10 mouse cellular contexts compared by ENCODE assay signal in the genomic region with DNA sequence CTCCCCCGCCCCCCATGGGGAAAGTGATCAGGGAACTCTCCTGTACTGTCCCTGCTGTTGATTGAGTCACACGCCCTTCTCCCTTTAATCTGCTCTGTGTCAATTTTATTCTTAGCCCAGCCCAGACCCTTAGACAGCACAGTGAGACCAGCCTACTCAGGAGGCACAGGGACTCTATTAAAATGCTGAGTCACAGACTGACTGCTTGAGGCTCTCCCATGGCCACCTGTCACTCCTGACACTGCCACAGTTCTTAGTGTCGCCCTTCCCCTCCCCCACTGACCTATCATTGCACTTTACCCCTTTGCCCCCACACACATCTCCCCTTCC. TPM values are rescaled to one million over a fixed set of nuclear protein-coding genes. Genes with fewer than 3 reads are reported as not detected.
DNase-seq lines count a peak whose midpoint lies in the region; ATAC-seq lines count a peak whose summit lies in the region.
"Had no signal": no experiment of that assay in that cellular context is flagged by ENCODE, and none has a peak within 500 bp of the region (broad histone marks: within the 10 kb centered on the region; RNA-seq: fewer than 3 reads in every experiment).

No protein-coding gene starts in this region.

- no peak for ATAC-seq in hindbrain, embryonic 11.5 days (ENCODE audit: low FRiP score)
- ATAC-seq in hindbrain, embryonic 16.5 days: no peak
- ATAC-seq in megakaryocyte-erythroid progenitor cell, adult 5-6 weeks (replicated peaks; ENCODE audit: low FRiP score, low TSS enrichment, poor library complexity, severe bottlenecking): peak; percentile 69
- ATAC-seq in frontal cortex, adult (ENCODE audit: low TSS enrichment): no peak

- no peaks in the 10 kb centered on the region for H3K27me3 ChIP-seq in hindbrain, embryonic 11.5 days (ENCODE audit: control insufficient read depth, insufficient read depth, low read length)
- no peaks in the 10 kb centered on the region for H3K27me3 ChIP-seq in hindbrain, embryonic 16.5 days (replicated peaks; ENCODE audit: control insufficient read depth, insufficient read depth, low read length)

- H3K27ac ChIP-seq in hindbrain, embryonic 11.5 days (ENCODE audit: low read depth, low read length): no peak overlapping the region
- H3K27ac ChIP-seq in hindbrain, embryonic 16.5 days (ENCODE audit: low read depth, low read length): no peak overlapping the region
- H3K27ac ChIP-seq: hindbrain, embryonic 12.5 days had no signal

- intact Hi-C loops in left cerebral cortex, postnatal 14 days (cut with DNase I): no loop called here

- no peaks in the 10 kb centered on the region for H3K36me3 ChIP-seq in hindbrain, embryonic 11.5 days (ENCODE audit: control insufficient read depth, insufficient read depth, low read length)
- H3K36me3 ChIP-seq in hindbrain, embryonic 16.5 days (ENCODE audit: control insufficient read depth, insufficient read depth, low read length): no peaks in the 10 kb centered on the region
- H3K36me3 ChIP-seq: hindbrain, embryonic 12.5 days had no signal

- H3K4me3 ChIP-seq in hindbrain, embryonic 11.5 days (ENCODE audit: low read depth, low read length): no peak overlapping the region
- no peak overlapping the region for H3K4me3 ChIP-seq in hindbrain, embryonic 16.5 days (ENCODE audit: low read length)
- H3K4me3 ChIP-seq: hindbrain, embryonic 12.5 days had no signal

- peaks cover 5% of the 10 kb centered on the region for H3K4me1 ChIP-seq in hindbrain, embryonic 11.5 days (replicated peaks; ENCODE audit: control insufficient read depth, insufficient read depth, low read length)
- H3K4me1 ChIP-seq in hindbrain, embryonic 16.5 days (ENCODE audit: control insufficient read depth, insufficient read depth, low read depth, low read length): peaks cover 9% of the 10 kb centered on the region

- WGBS in hindbrain, embryonic 11.5 days: 37% methylated on average over 3 of the region's 3 CpGs
- WGBS in hindbrain, embryonic 16.5 days: 36% methylated on average over 3 of the region's 3 CpGs

- DNase-seq in hindbrain, embryonic 11.5 days (ENCODE audit: low spot score): peak; percentile 28
- DNase-seq in A20 (ENCODE audit: low read depth, low spot score) (peak; percentile 56), MN1 (ENCODE audit: low spot score) (peak; percentile 58)
- no peak for DNase-seq in left cerebral cortex, postnatal 14 days (ENCODE audit: low spot score in 2 of 2)
- DNase-seq in gastrocnemius, adult 18-20 months (ENCODE audit: low spot score): no peak

- no peak overlapping the region for H3K9ac ChIP-seq in hindbrain, embryonic 11.5 days (ENCODE audit: low read depth, low read length)
- H3K9ac ChIP-seq in hindbrain, embryonic 16.5 days (ENCODE audit: low read depth, low read length): no peak overlapping the region
- H3K9ac ChIP-seq: hindbrain, embryonic 12.5 days had no signal

- no peaks in the 10 kb centered on the region for H3K9me3 ChIP-seq in hindbrain, embryonic 11.5 days (ENCODE audit: control insufficient read depth, low read length)
- H3K9me3 ChIP-seq in hindbrain, embryonic 16.5 days (ENCODE audit: control insufficient read depth, low read length): peaks cover 14% of the 10 kb centered on the region
- H3K9me3 ChIP-seq: hindbrain, embryonic 12.5 days had no signal

- no peak overlapping the region for H3K4me2 ChIP-seq in hindbrain, embryonic 11.5 days (replicated peaks; ENCODE audit: low read depth, low read length)
- no peak overlapping the region for H3K4me2 ChIP-seq in hindbrain, embryonic 16.5 days (ENCODE audit: low read length)
- H3K4me2 ChIP-seq: hindbrain, embryonic 12.5 days had no signal

RNA-seq across cellular contexts. Expression of a gene that starts 3.8 kb away (rescaled TPM):
- polyA plus RNA-seq in hindbrain, embryonic 11.5 days (2014; fragmentation: Nextera tagmentation; extraction: Ambion mirVana): 0.10 and 0.22 TPM in 2 replicates
- 0.95 and 1.1 TPM in 2 replicates for polyA plus RNA-seq in hindbrain, embryonic 16.5 days (2015; fragmentation: Nextera tagmentation; extraction: Ambion mirVana)
- total RNA-seq in megakaryocyte-erythroid progenitor cell, adult 5-6 weeks (2014; fragmentation: Nextera tagmentation): not detected in 2 replicates
- total RNA-seq in megakaryocyte-erythroid progenitor cell, adult 5-6 weeks (2017): not detected in 2 replicates
- 10 to 100 TPM; 16.7 to 20.6 TPM for total RNA-seq in left cerebral cortex, postnatal 14 days (2021)
- total RNA-seq in gastrocnemius, adult 18-20 months (2021): not detected
- polyA plus RNA-seq: forebrain, embryonic 11.5 days had no signal

RNA-seq across cellular contexts. Expression of a gene that starts 17.1 kb away (rescaled TPM):
- 11.8 and 12.4 TPM in 2 replicates for polyA plus RNA-seq in hindbrain, embryonic 11.5 days (2014; fragmentation: Nextera tagmentation; extraction: Ambion mirVana)
- 9.9 and 11.6 TPM in 2 replicates for polyA plus RNA-seq in hindbrain, embryonic 16.5 days (2015; fragmentation: Nextera tagmentation; extraction: Ambion mirVana)
- total RNA-seq in megakaryocyte-erythroid progenitor cell, adult 5-6 weeks (2014; fragmentation: Nextera tagmentation): 3.1 and 6.9 TPM in 2 replicates
- 0.14 and 1.7 TPM in 2 replicates for total RNA-seq in megakaryocyte-erythroid progenitor cell, adult 5-6 weeks (2017)
- 1 to 10 TPM; 7.7 to 9.0 TPM for total RNA-seq in left cerebral cortex, postnatal 14 days (2021)
- 1 to 10 TPM; 1.0 to 2.4 TPM for total RNA-seq in gastrocnemius, adult 18-20 months (2021)

RNA-seq across cellular contexts. Expression of a gene that starts 24.3 kb away (rescaled TPM):
- 6.4 and 7.6 TPM in 2 replicates for polyA plus RNA-seq in hindbrain, embryonic 11.5 days (2014; fragmentation: Nextera tagmentation; extraction: Ambion mirVana)
- 4.0 and 5.7 TPM in 2 replicates for polyA plus RNA-seq in hindbrain, embryonic 16.5 days (2015; fragmentation: Nextera tagmentation; extraction: Ambion mirVana)
- total RNA-seq in megakaryocyte-erythroid progenitor cell, adult 5-6 weeks (2014; fragmentation: Nextera tagmentation): 134 and 169 TPM in 2 replicates
- 33.0 and 80.9 TPM in 2 replicates for total RNA-seq in megakaryocyte-erythroid progenitor cell, adult 5-6 weeks (2017)
- total RNA-seq in left cerebral cortex, postnatal 14 days (2021): 1 to 10 TPM; 2.3 to 4.6 TPM
- 1 to 10 TPM in 1 of 2 experiments, under 1 TPM in 1; 0.96 to 1.8 TPM for total RNA-seq in gastrocnemius, adult 18-20 months (2021)

RNA-seq across cellular contexts. Expression of a gene that starts 48.5 kb away (rescaled TPM):
- 2.1 and 4.4 TPM in 2 replicates for polyA plus RNA-seq in hindbrain, embryonic 11.5 days (2014; fragmentation: Nextera tagmentation; extraction: Ambion mirVana)
- polyA plus RNA-seq in hindbrain, embryonic 16.5 days (2015; fragmentation: Nextera tagmentation; extraction: Ambion mirVana): 6.2 and 6.4 TPM in 2 replicates
- total RNA-seq in megakaryocyte-erythroid progenitor cell, adult 5-6 weeks (2014; fragmentation: Nextera tagmentation): 7.0 and 18.8 TPM in 2 replicates
- total RNA-seq in megakaryocyte-erythroid progenitor cell, adult 5-6 weeks (2017): 12.9 and 13.1 TPM in 2 replicates
- 10 to 100 TPM; 11.6 to 12.3 TPM for total RNA-seq in left cerebral cortex, postnatal 14 days (2021)
- total RNA-seq in gastrocnemius, adult 18-20 months (2021): 1 to 10 TPM in 1 of 2 experiments, under 1 TPM in 1; 0.82 to 2.3 TPM

RNA-seq across cellular contexts. Expression of a gene that starts 53.2 kb away (rescaled TPM):
- polyA plus RNA-seq in hindbrain, embryonic 11.5 days (2014; fragmentation: Nextera tagmentation; extraction: Ambion mirVana): not detected in 2 replicates
- polyA plus RNA-seq in hindbrain, embryonic 16.5 days (2015; fragmentation: Nextera tagmentation; extraction: Ambion mirVana): 0.26 and 0.37 TPM in 2 replicates
- total RNA-seq in megakaryocyte-erythroid progenitor cell, adult 5-6 weeks (2014; fragmentation: Nextera tagmentation): 8.6 and 18.4 TPM in 2 replicates
- 0.88 and 9.5 TPM in 2 replicates for total RNA-seq in megakaryocyte-erythroid progenitor cell, adult 5-6 weeks (2017)
- total RNA-seq in left cerebral cortex, postnatal 14 days (2021): under 1 TPM in 1 of 2 experiments, not detected in 1; 0.11 TPM
- not detected for total RNA-seq in gastrocnemius, adult 18-20 months (2021)
- polyA plus RNA-seq: forebrain, embryonic 11.5 days had no signal

Comparison
In these comparisons a context has a peak if more than half of its experiments do, and no peak if none do; other contexts are left out.
1. DNase-seq: peak in hindbrain, embryonic 11.5 days (single experiment), A20 (single experiment) and MN1 (single experiment); none in left cerebral cortex, postnatal 14 days (0 of 2) and gastrocnemius, adult 18-20 months (single experiment).
2. RNA of a gene that starts 3.8 kb away (total RNA-seq): 16.7 to 20.6 TPM in left cerebral cortex, postnatal 14 days; not detected in megakaryocyte-erythroid progenitor cell, adult 5-6 weeks and not detected in gastrocnemius, adult 18-20 months; every median in the first group is over 10 times any median in the second.
3. RNA of a gene that starts 24.3 kb away (total RNA-seq): 33.0 to 169 TPM in megakaryocyte-erythroid progenitor cell, adult 5-6 weeks; 2.3 to 4.6 TPM in left cerebral cortex, postnatal 14 days and 0.96 to 1.8 TPM in gastrocnemius, adult 18-20 months; every median in the first group is over 4 times any median in the second.